Mouse (Mus musculus) kidney, adult 9 months (tissue): ENCODE data around the gene Pramel6.
A peak's percentile ranks its signal among the peaks of the same experiment; 100 is the strongest.
"Not testable (repeated sequence)": the region's sequence is repeated elsewhere in the genome, so short reads cannot be mapped to it uniquely, and the experiment has no call there.

Experiments used
- DNase-seq: peaks from one replicate; pipeline ENCODE4 v3.0.0; 2022

Pramel6 gene

DNA sequence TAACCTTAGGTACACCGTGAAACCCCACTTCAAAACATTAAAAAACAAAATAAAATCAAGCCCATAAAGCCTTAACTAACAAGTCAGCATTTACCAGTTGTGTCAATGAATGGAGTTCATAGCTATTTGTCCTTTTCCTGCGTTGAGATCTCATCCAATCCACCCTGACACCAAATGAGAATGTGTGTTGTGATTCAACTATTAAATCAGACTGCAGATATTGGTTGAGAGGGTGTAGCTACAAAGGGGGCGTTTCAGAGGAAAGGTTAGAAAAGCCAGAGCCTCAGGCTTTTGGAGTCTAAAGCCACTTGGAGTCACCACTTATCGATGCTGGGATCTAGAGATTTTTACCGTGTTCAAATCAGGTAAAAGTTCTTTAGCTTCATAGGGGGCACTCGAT lies at the start of gene Pramel6:
Pramel6 (plus strand) TSS at position 301 of the 400 bp plus-strand sequence.
- DNase-seq: no peak

DNA sequence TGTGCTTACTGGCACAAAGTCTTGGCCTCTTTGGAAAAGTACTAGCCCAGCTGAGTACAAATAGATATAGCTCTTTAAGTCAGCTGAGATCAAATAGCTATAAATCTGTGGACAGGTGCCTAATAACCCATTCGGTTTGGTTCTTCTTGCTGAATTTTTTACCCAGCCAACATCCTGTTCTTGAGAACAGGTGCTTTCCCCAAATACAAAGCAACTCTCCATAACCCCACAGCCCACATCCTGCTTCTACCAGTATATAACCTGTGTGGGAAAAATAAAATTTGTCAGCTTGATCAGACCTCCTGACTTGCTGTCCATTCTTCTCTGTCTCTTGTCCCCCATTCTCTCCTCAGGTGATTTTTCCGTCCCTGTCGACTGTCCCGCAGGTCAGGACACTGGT lies 44.6 kb upstream of the Pramel6 start:
- DNase-seq: no peak

DNA sequence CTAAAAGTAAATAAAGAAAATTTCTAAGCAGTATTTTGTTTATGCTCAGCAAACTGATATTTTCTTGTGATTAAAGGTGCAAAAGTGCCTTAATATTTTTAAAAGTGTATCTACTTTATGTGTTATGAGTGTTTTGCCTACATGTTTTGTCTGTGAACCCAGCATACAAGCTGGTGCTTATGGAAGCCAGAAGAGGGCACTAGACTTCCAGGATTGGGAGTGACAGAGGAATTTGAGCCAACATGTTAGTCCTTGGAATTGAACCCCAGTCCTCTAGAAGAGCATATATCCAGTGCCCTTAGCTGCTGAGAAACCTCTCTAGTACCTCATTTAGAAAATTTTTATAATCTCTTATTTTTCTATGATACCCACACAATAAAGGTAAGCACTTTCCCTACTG lies 26.2 kb upstream of the Pramel6 start:
- peak; percentile 5 for DNase-seq

DNA sequence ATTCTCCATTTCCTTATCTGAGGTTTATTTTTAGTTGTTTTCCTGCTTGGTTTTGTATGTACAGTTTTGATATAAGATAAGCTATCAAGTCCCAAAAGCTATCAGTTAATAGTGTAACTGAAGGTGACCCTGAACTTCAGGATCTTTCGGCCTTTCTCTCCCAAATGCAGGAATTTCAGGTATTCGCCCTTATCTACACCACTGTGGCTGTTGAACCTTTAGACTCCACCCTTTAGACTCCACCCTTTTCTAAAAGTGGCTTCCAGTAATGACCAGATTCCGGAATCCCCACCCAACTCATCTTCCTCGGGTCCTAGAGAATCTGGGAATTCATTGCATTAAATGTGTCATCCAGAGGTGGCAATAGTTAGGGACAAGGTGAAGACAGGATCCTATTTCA lies 25.2 kb upstream of the Pramel6 start:
- no peak for DNase-seq

DNA sequence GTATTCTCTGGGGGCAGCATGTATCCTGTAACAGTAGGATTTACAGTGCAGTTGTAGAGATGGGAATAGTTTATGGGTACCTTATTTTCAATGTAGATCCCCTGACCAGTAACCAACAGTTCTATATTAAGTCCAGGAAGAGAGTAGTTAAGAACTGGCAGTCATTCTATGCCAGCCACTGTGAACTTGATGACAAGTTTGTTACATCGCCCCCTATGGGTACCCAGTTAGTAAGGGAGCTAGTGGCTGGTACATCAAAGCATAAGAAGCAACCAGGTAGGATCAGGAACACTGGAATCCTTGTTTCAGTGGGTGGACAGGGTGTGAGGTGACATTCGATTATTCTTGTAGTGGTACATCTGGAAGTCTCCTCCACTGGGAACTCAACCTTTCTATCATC lies 24.1 kb upstream of the Pramel6 start:
- no peak for DNase-seq

DNA sequence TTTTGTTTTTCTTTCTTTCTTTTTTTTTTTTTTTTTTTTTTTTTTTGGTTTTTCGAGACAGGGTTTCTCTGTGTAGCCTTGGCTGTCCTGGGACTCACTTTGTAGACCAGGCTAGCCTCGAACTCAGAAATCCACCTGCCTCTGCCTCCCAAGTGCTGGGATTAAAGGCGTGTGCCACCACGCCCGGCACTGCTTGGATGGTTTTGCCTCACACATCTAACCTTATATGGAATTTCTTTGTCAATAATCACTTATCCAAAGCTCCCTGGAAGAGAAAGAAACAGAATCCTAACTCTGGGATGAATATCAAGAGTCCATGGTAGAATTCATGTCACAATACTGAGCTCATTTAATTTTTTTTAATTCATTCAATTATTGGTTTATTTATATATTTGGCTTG lies 9.4 kb upstream of the Pramel6 start, which contains the start of gene Pramel7:
Pramel7 (minus strand) TSS at position 101 of the 400 bp plus-strand sequence.
- not testable (repeated sequence) for DNase-seq

DNA sequence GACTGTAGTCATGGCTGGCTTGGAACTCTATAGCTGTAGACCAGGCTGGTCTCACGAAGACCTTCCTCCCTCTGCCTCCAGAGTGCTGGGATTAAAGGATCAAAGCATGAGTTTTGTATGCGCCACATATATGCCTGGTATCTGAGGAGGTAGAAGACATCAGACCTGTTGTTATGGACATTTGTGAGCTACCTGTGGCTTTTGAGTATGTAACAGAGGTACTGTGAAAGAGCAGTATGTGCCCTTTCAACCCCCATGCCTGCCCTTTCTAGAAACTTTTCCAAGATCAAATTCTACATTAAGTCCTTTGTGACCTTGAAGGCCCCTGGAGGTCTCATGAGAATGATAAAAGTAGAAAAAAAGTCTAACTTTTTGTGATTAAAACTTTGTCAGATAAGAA lies 8.7 kb downstream of the Pramel6 start:
- DNase-seq: no peak

DNA sequence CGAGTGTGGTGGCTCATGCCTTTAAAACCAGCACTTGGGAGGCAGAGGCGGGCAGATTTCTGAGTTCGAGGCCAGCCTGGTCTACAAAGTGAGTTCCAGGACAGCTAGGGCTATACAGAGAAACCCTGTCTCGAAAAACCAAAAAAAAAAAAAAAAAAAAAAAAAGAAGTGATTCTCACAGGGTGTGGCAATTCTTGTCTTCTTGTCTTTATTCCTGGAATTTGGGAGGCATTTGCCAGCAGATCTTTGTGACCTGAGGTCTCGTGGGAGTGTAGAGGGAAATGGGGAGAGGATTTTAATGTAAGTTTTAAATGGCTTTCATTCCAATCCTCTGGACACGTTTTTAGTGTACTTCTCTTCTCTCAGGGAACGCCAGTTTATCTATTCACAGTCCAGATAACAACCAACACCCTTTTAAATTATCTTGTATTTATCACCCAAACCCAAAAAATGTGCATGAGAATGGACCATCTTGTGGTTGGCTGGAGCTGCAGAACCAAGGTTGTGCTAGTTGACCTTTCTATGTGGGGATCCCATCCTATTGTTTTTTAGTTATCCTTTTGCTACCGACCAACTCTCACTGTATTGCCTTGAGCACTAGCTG lies 9.2 kb downstream of the Pramel6 start:
- DNase-seq: no peak

DNA sequence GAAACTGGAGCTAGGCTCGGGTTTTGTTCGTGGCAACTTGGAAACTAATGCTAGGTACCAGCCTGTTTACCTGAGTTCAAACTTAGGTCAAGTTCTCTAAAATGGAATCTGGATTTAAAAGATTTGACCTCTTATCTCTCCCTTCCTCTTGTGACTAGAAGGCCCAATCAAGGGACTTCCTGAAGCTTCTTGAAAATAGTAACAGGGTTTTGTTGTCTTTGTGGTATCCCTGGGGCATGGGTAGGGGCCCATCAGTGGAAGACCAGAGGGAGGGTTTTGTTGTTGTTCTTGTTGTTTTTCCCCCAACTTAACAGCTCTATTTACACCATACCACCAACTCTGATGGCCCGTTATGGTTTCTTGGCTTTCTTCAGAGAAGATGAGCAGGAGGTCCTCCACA lies 10.2 kb downstream of the Pramel6 start:
- no peak for DNase-seq

DNA sequence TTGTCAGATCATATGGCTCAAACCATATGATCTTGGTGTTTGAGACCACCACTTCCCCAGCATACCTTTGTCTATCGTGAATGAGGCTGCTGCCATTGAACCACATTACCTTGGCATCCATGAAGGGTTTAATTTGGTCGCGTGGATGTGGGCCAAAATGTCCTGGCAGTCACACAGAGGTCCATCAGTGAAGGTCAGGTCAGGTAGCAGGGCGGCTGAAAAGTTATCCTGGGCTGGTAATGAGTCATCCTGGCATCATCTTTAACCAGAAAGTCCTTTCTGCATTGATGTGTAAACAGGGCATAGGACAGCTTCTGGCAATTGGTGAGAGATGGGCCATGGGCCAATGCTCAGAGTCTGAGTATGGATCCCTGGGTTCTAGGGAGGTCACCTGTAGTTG lies 14.3 kb downstream of the Pramel6 start:
- DNase-seq: peak; percentile 41

DNA sequence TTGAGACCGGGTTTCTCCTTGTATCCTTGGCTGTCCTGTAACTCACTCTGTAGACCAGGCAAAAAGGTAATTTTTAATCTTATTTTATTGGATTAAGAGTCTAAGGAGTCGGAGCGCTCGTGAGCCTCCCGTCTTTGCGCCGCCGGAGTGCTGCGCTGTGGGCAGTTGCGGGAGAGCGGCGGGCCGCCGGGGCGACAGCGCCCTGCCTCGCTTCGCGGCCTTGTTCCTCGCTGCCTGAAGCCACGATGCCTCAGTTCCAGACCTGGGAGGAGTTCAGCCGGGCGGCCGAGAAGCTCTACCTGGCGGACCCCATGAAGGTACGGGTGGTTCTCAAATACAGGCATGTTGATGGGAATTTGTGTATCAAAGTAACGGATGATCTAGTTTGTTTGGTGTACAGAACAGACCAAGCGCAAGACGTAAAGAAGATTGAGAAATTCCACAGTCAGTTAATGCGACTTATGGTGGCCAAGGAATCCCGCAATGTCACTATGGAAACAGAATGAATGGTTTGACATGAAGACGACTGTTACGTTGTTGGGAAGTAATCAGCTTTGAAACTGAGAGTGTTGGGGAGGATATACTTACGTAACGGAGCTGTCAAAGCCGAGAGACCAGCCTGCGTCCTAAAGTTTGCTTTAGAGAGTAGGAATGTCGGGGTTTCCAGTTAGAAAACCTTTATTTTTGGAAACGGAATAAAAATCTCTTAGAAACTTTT lies 19.7 kb downstream of the Pramel6 start:
- DNase-seq: not testable (repeated sequence)

DNA sequence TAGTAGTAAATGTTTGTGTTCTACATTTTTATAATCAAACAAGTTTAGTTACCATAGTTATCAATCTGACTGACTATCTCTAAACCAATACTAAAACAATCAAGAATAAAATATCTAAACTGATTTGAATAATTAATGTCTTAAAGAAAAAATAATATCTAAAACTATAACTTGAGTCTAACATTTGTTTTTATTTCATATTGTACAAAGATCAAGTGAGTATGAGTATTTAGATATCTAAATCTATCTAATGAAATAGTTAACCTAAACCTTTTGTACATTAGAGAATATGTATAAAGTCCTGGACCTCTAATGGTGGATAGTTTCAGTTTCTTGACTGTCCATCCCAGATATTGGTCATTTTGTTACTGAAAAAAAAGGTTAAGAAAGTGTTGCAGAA lies 25.1 kb downstream of the Pramel6 start, which contains the start of gene Olfr153:
Olfr153 (plus strand) TSS at position 301 of the 400 bp plus-strand sequence.
- no peak for DNase-seq

DNA sequence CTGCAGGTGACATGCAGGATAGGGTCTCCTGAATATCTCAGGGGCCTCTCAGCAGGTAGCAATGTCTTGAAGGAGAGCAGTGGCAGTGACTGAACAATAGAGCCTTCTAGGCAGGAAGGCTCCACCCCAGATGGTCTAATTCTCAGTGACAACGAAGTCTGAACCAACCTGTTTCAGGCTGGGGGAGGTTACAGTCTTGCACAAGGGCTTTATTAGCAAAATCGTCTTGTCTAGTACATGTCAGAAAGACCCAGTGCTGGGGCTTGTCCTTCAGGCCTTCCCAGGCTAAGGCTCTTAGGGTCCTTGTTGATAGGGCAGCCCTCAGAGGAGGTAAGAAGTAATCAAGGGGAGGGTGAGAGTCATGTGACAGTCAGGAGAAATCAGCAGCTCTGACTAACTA lies 28.5 kb downstream of the Pramel6 start:
- no peak for DNase-seq

DNA sequence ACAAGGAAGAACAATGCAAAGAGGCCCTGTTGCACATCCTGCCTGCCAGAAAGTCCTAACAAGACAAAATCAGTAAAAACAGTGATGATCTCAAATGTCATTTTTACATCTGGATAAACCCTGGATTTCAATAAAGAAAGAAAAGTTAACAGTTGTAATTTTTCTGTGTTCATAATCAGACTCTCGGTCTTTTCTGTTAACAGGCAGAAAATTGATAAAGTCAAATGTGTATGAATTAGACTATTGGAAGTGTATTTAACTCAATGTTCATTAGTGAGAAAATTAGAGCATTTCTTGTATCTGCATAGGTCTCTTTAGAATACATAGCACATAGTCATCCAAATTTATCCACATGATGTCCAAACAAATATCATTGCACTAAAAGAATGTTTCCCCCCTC lies 39.1 kb downstream of the Pramel6 start, which contains the start of gene Olfr1128:
Olfr1128 (minus strand) TSS at position 101 of the 400 bp plus-strand sequence.
- no peak for DNase-seq
